Mouse (Mus musculus) limb, embryonic 12.5 days (tissue): ENCODE measurements around the gene Elovl6. TPM values are rescaled to one million over a fixed set of nuclear protein-coding genes. Genes with fewer than 3 reads are reported as not detected.

Source experiments
- ATAC-seq: fragments of 200-750 bp; cut with Nextera tagmentation; 2 replicates; pipeline ENCODE4 v1.8.0; 2017; ENCODE audit warnings: low read depth, moderate TSS enrichment; ENCODE audit not compliant: insufficient number of reproducible peaks, insufficient read depth, low FRiP score, low TSS enrichment
- H3K27ac ChIP-seq: fragments of 300-500 bp; sonication (generic); 2 replicates; pipeline ENCODE4 v1.5.1; 2016; ENCODE audit warnings: mild to moderate bottlenecking, moderate library complexity
- H3K27me3 ChIP-seq: fragments of 300-500 bp; sonication (generic); 2 replicates; pipeline ENCODE4 v1.6.1; 2016; ENCODE audit warnings: mild to moderate bottlenecking, moderate library complexity
- H3K36me3 ChIP-seq: fragments of 300-500 bp; sonication (generic); 2 replicates; pipeline ENCODE4 v1.6.1; 2016; ENCODE audit warnings: mild to moderate bottlenecking, moderate library complexity
- H3K4me1 ChIP-seq: fragments of 300-500 bp; sonication (generic); replicated peaks from 2 replicates; pipeline ENCODE4 v1.6.1; 2016
- H3K4me2 ChIP-seq: fragments of 300-500 bp; sonication (generic); 2 replicates; pipeline ENCODE4 v1.6.1; 2016; ENCODE audit warnings: mild to moderate bottlenecking, moderate library complexity
- H3K4me3 ChIP-seq: fragments of 300-500 bp; sonication (generic); replicated peaks from 2 replicates; pipeline ENCODE4 v1.5.1; 2016; ENCODE audit warnings: mild to moderate bottlenecking
- H3K9ac ChIP-seq: fragments of 300-500 bp; sonication (generic); replicated peaks from 2 replicates; pipeline ENCODE4 v1.6.1; 2016; ENCODE audit warnings: mild to moderate bottlenecking, moderate library complexity
- H3K9me3 ChIP-seq: fragments of 300-500 bp; sonication (generic); 2 replicates; pipeline ENCODE4 v1.6.1; 2016; ENCODE audit warnings: mild to moderate bottlenecking, moderate library complexity
- WGBS: fragments of 180-500 bp; shearing (Covaris S2); methylation state at CpG from one replicate; pipeline ENCODE4 v1.1.7; 2016; 5-methylcytosine and 5-hydroxymethylcytosine counted together
- polyA plus RNA-seq: library from polyadenylated mRNA; unstranded; fragments of >200 nt; fragmentation: Nextera tagmentation; extraction: Ambion mirVana; gene quantifications from 2 replicates; pipeline ENCODE4 v1.2.1, GENCODE M21; 2016

The Elovl6 gene
- polyA plus RNA-seq, 1 experiment from 2014 or later, result 35.2 TPM

DNA sequence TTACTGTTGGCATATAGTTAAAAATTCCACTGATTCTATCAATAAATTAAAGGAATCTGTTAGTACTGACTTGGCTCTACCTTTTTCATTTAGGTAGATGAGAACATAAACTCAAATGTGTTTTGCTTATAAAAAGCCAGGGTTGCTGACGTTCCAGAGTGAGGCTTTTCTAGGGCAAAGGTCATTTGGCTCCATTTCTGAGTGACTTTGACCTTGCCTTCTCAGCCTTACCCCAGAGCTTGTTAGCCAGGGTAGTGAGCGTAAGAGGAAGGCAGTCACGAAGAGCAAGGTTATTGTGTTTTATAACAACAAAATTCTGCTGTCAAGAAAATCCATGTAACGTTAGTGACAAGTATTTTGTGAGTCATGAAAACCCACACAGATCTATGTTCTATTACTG, 50.3 kb downstream of the Elovl6 start:
- Histone ChIP-seq H3K9ac (no peak overlapping the region), H3K4me1 (peaks cover 4% of the 10 kb centered on the region; the same call in 1 of the 2 replicates), H3K4me2 (no peak overlapping the region), H3K4me3 (no peak overlapping the region), H3K27ac (no peak overlapping the region), H3K27me3 (no peaks in the 10 kb centered on the region), H3K36me3 (no peaks in the 10 kb centered on the region), H3K9me3 (no peaks in the 10 kb centered on the region)
- WGBS, result 76% methylated on average over 4 of the region's 4 CpGs
- no peak for ATAC-seq

DNA sequence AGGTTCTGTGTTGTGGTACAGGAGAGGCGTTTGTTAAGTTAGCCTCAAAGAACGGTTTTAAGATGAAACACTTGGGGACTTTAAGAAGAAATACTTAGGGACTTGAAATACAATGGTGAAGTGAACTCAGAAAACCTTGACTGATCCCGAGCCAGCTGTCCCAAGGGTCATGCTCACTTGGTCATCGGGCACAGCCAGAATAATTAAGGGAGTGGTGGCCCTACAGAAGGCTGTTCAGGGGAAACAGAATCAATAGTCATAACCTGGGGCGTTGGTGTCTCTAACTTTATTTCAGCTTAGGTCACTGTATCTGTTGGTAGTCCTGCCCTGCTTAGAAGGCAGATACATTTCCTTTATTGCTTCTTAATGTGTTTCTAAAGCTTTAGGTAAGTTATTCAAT, 51.1 kb downstream of the Elovl6 start:
- no peak for ATAC-seq
- H3K4me2 ChIP-seq, result no peak overlapping the region
- no peaks in the 10 kb centered on the region for H3K36me3 ChIP-seq
- H3K4me1 ChIP-seq, result peaks cover 4% of the 10 kb centered on the region; the same call in 1 of the 2 replicates
- no peak overlapping the region for H3K9ac ChIP-seq
- 86% methylated on average over 5 of the region's 5 CpGs for WGBS
- no peaks in the 10 kb centered on the region for H3K27me3 ChIP-seq
- H3K27ac ChIP-seq, result no peak overlapping the region
- no peaks in the 10 kb centered on the region for H3K9me3 ChIP-seq
- H3K4me3 ChIP-seq, result no peak overlapping the region

DNA sequence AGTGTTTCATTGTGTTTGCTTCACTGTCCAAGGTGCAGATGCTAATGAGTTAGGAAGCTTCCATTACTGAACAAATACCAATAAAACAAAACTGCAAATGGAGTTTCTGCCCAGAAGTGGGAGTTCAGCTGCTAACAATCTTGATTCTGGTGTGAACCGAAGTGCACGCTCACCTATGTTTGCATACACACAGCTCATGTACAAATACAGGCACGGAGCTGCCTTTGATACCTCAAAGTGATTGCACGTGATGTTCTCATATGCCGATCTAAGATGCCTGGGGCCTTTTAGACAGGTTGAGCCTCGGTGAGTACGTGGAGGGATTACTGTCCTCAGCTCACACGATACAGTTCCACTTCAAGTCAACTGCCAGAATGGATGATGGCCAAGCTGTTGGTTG, 55.8 kb downstream of the Elovl6 start:
- H3K27ac ChIP-seq, result no peak overlapping the region
- H3K9ac ChIP-seq, result no peak overlapping the region
- no peak for ATAC-seq
- WGBS, result 94% methylated on average over 8 of the region's 8 CpGs
- no peak overlapping the region for H3K4me3 ChIP-seq
- no peaks in the 10 kb centered on the region for H3K4me1 ChIP-seq
- no peaks in the 10 kb centered on the region for H3K9me3 ChIP-seq
- no peak overlapping the region for H3K4me2 ChIP-seq
- no peaks in the 10 kb centered on the region for H3K27me3 ChIP-seq
- peaks cover 8% of the 10 kb centered on the region; the same call in 1 of the 2 replicates for H3K36me3 ChIP-seq

DNA sequence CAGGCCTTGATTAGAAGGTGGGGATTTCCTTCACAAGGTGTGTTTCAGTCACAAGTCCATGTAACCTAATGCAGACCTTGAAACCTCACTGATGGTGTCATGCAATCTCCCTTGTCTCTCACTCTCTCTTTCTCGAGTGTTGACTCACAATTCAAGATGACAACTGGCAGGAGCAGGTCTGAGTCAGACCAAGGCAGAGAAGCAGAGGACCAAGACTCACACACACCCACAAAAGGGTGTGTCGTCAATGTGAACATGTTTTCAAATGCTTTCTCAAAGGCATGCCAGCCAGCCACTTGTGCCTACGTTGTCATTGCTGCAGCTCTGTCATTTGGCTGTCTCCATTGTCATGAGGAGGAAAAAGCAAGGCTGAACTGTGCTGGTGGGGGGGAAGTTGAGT, 56.6 kb downstream of the Elovl6 start:
- ATAC-seq, result no peak
- peaks cover 8% of the 10 kb centered on the region; the same call in 1 of the 2 replicates for H3K36me3 ChIP-seq
- no peak overlapping the region for H3K27ac ChIP-seq
- H3K4me1 ChIP-seq, result no peaks in the 10 kb centered on the region
- no peaks in the 10 kb centered on the region for H3K27me3 ChIP-seq
- WGBS, result 88% methylated on average over 3 of the region's 3 CpGs
- no peak overlapping the region for H3K4me2 ChIP-seq
- H3K9me3 ChIP-seq, result no peaks in the 10 kb centered on the region
- no peak overlapping the region for H3K9ac ChIP-seq
- H3K4me3 ChIP-seq, result no peak overlapping the region

DNA sequence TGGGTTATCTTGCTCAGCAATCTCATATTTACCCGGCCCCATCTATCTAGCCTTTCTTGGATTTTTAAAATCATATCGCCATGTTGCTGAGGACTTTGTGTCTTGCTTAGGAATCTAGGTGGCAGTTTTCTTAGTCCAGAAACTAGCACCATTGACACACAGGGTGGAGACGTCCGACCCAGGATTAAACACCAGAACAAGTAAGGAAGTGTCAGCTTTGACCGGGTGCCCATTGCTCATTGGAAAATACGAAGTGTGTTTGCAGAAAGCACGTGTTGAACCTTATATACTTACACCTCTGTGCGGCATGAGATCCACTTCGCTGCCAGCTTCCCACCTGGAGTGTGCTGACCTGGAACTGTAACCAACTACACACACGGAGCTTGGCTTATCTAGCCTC, 57.5 kb downstream of the Elovl6 start:
- Histone ChIP-seq H3K9me3 (no peaks in the 10 kb centered on the region), H3K4me3 (no peak overlapping the region), H3K9ac (no peak overlapping the region), H3K4me2 (no peak overlapping the region), H3K36me3 (peaks cover 8% of the 10 kb centered on the region; the same call in 1 of the 2 replicates), H3K27ac (no peak overlapping the region), H3K4me1 (no peaks in the 10 kb centered on the region), H3K27me3 (no peaks in the 10 kb centered on the region)
- 93% methylated on average over 10 of the region's 10 CpGs for WGBS
- ATAC-seq, result no peak

DNA sequence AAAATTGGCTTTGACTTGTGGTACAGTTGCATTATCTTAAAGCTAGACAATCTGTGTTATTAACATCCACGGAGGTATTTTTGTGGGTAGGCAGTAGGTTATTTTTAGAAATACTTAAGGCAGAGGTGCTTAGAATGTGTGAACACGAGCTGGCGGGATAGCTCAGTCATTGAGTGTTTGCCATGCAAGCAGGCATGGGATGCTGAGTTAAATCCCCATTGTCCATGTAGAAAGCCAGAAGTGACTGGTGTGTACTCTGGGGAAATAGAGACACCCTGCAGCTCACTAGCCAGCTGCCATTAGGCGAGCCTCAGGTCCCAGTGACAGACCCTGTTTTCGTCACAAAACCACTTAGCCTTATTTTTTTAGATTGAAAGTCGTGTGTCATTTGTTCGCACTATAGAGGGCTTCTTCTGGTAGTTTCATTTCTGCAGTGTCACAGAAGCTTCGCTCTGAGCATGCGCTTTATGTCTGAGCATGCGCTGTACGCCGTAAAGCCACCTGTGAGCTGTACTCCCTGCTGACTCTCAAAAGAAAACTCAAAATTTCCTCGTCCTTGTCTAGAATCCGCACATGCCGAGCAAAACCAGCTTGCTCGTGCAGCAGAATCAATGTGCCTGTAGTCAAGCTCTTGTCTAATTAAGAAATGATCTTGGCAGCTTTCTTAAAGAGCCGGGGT, 58.5 kb downstream of the Elovl6 start:
- no peak overlapping the region for H3K9ac ChIP-seq
- H3K9me3 ChIP-seq, result no peaks in the 10 kb centered on the region
- no peak overlapping the region for H3K4me3 ChIP-seq
- H3K27ac ChIP-seq, result no peak overlapping the region
- no peak for ATAC-seq
- H3K36me3 ChIP-seq, result peaks cover 8% of the 10 kb centered on the region; the same call in 1 of the 2 replicates
- 87% methylated on average over 17 of the region's 17 CpGs for WGBS
- no peaks in the 10 kb centered on the region for H3K27me3 ChIP-seq
- no peak overlapping the region for H3K4me2 ChIP-seq
- no peaks in the 10 kb centered on the region for H3K4me1 ChIP-seq

DNA sequence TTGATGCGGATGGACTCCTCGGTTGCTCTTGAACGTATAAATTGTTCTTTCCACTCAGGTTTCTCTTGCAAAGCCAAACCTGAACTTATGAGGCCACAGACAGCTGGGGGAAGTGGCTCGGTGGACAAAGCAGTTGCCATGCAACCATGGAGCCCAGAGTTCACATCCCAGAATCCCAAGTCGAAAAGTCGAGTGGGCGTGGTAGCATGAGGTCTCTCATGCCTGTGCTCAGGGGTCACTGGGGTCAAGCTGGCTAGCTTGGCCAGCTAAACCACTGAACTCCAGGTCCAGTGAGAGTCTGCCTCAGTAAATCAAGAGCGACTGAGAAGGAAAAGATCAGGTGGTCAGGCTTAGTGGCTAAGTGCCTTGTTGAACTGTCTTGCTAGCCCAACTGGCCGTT, 59.1 kb downstream of the Elovl6 start:
- ATAC-seq, result no peak
- 80% methylated on average over 9 of the region's 9 CpGs for WGBS

DNA sequence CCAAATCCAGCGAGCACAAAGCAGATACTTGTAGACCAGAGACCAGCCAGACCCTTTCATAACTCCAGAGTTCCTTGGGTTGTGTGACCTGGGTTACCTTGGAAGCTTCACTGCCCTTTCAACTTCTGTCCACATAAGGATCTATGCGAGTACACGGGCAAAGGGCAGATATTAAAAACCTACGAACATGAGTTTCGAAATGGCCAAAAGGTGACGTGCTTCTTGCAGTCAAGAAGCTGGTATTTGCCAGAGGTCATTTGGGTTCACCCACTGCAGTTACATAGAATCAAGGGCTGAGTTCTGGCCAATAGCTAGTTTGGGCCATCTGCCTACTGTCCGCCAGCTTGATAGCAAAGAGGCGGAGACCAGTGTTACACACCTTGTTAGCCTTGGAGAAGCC, 59.6 kb downstream of the Elovl6 start:
- peaks cover 8% of the 10 kb centered on the region; the same call in 1 of the 2 replicates for H3K36me3 ChIP-seq
- WGBS, result 97% methylated on average over 8 of the region's 8 CpGs

More for the DNA sequence above, 59.1 kb downstream of the Elovl6 start:
- no peak overlapping the region for H3K9ac ChIP-seq
- no peak overlapping the region for H3K27ac ChIP-seq
- no peaks in the 10 kb centered on the region for H3K9me3 ChIP-seq
- H3K36me3 ChIP-seq, result peaks cover 8% of the 10 kb centered on the region; the same call in 1 of the 2 replicates
- H3K27me3 ChIP-seq, result no peaks in the 10 kb centered on the region
- no peak overlapping the region for H3K4me3 ChIP-seq
- H3K4me2 ChIP-seq, result no peak overlapping the region
- H3K4me1 ChIP-seq, result no peaks in the 10 kb centered on the region

DNA sequence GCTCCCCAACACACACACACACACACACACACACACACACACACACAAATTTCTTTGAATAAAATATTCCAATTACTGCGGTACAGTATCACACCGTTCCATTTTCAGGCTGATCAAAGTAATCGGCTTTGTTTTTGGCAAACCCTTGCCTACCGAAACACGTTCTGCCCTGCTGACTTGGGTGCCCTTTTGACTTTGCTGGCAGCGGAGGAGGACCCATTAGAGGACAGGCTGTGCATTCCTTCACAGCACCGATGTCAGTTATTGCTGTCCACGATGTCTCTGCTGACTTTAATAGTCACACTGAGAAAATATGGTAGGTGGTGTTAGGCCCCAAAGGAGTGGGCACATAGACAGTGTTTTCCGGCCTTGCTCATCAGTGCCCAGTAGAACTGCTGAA, 60.8 kb downstream of the Elovl6 start:
- Histone ChIP-seq H3K27me3 (no peaks in the 10 kb centered on the region), H3K27ac (no peak overlapping the region), H3K4me2 (no peak overlapping the region), H3K4me1 (no peaks in the 10 kb centered on the region), H3K9ac (no peak overlapping the region), H3K4me3 (no peak overlapping the region), H3K9me3 (no peaks in the 10 kb centered on the region), H3K36me3 (peaks cover 8% of the 10 kb centered on the region; the same call in 1 of the 2 replicates)
- 94% methylated on average over 9 of the region's 9 CpGs for WGBS
- no peak for ATAC-seq

More for the DNA sequence above, 59.6 kb downstream of the Elovl6 start:
- Histone ChIP-seq H3K4me2 (no peak overlapping the region), H3K4me3 (no peak overlapping the region), H3K4me1 (no peaks in the 10 kb centered on the region), H3K9ac (no peak overlapping the region), H3K27ac (no peak overlapping the region), H3K9me3 (no peaks in the 10 kb centered on the region), H3K27me3 (no peaks in the 10 kb centered on the region)
- no peak for ATAC-seq

DNA sequence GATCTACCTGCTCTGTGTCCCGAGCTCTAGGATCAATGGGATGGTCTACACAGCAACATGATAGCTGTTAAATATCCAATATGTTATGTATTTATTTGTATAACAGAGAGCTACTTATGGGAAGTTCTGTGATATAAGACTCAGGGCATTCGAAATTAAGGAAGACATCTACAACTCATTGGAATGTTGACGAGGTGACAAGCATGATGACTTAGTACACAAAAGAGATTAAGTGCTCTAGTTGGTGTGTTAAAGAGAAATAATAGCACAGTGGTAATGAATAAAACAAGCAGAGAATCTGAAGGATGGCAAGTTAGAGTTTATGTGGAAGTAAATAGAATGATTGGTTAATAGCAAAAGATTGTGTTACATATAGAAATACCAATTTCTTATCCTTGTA, 61.6 kb downstream of the Elovl6 start:
- Histone ChIP-seq H3K9ac (no peak overlapping the region), H3K27ac (no peak overlapping the region), H3K4me1 (0 out of 2 replicates have a peak, but pooled peaks cover 3% of the 10 kb centered on the region), H3K27me3 (no peaks in the 10 kb centered on the region), H3K4me2 (no peak overlapping the region), H3K4me3 (no peak overlapping the region), H3K9me3 (no peaks in the 10 kb centered on the region), H3K36me3 (peaks cover 7% of the 10 kb centered on the region; the same call in 1 of the 2 replicates)
- no peak for ATAC-seq
- WGBS, result 91% methylated on average over 3 of the region's 3 CpGs

DNA sequence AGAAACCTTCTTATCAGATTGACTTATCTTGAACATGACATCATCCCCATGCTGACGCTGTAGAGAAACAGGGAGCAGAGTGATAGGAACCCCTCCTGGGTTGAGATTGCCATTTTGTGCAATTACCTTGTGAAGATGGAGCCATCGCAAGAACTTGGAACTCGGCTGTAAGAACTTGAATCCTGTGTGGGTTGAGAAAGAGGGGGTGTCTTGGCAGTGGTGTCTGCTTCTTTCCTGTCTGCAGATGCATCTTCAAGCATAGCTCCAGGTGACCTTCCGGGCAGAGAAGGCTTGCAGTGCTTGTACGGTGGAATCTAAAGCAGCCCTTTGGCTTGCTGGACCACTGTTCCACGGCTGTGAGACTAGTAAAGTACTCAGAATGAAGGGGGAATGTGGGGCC, 63.9 kb downstream of the Elovl6 start:
- no peaks in the 10 kb centered on the region for H3K36me3 ChIP-seq
- 93% methylated on average over 6 of the region's 6 CpGs for WGBS
- no peaks in the 10 kb centered on the region for H3K27me3 ChIP-seq

DNA sequence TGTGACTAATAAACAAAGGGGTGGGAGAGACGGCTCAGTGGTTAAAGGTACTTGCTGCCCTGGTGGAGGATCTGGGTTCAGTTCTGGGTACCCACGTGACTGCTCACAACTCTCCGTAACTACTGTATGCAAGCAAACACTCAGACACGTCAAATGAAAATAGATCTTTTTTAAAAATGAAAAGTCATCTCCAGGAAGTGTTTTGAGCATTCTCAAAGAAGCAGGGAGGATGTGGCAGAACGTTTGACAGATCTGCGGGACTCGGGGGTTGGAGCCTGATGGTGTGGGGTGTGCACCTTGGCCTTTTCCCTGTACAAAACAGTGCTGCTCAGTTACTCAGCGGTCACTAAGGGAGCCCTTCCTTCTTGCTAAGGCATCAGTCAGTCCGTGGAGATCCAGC, 70.1 kb downstream of the Elovl6 start:
- H3K27me3 ChIP-seq, result no peaks in the 10 kb centered on the region
- H3K36me3 ChIP-seq, result peaks cover 7% of the 10 kb centered on the region; the same call in 1 of the 2 replicates
- 86% methylated on average over 9 of the region's 9 CpGs for WGBS
- no peak for ATAC-seq
- H3K9ac ChIP-seq, result no peak overlapping the region
- no peak overlapping the region for H3K4me3 ChIP-seq
- no peak overlapping the region for H3K27ac ChIP-seq
- H3K4me2 ChIP-seq, result no peak overlapping the region
- no peaks in the 10 kb centered on the region for H3K9me3 ChIP-seq
- H3K4me1 ChIP-seq, result 0 out of 2 replicates have a peak, but pooled peaks cover 3% of the 10 kb centered on the region

More for the DNA sequence above, 63.9 kb downstream of the Elovl6 start:
- ATAC-seq, result no peak
- no peak overlapping the region for H3K4me3 ChIP-seq
- H3K27ac ChIP-seq, result no peak overlapping the region
- no peaks in the 10 kb centered on the region for H3K9me3 ChIP-seq
- H3K4me2 ChIP-seq, result no peak overlapping the region
- no peak overlapping the region for H3K9ac ChIP-seq
- H3K4me1 ChIP-seq, result 0 out of 2 replicates have a peak, but pooled peaks cover 3% of the 10 kb centered on the region
